Mouse (Mus musculus) layer of hippocampus, adult 9-11 months (tissue): ENCODE results near the gene Dpf3.

ENCODE experiments used
- DNase-seq: peaks from one replicate; pipeline ENCODE4 v3.0.0; 2022

Dpf3 gene

DNA sequence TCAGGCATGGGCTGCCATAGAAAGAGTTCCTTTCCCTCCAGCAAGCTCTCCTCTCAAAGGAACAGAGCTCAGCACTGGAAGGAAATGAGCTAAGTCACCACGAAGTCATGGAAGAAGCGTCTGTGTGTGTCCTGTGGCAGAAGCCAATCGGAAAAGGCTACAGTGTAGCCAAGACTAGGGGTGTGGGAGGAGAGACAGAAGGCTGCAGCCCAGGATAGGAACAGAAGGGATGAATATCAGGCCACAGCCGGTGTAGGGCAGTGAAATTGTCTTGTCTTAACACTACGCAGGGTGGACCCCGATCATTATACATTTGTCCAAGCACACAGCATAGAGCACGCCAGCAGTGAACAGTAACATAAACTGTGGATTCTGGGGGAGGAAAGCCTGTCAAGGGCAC, 157.5 kb downstream of the Dpf3 start:
- DNase-seq: peak; percentile 15

DNA sequence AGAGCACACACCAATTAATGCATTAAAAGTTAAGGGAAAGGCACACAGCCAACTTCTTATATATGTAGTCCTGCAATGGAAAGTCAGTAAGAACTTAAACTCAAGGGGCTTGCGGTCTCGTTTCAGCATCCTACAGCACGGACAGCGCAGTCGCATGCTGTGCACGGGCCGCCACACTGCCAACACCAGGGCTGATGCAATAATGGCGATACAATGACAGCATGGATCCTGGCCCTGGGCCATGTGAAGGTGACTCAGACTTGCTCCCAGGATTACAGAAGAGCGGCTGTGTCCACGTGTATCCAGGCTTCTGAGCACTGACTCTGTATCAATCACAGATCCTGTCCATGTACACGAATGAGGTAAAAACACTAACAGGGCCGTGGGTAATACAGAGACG, 158.6 kb downstream of the Dpf3 start:
- DNase-seq: no peak

DNA sequence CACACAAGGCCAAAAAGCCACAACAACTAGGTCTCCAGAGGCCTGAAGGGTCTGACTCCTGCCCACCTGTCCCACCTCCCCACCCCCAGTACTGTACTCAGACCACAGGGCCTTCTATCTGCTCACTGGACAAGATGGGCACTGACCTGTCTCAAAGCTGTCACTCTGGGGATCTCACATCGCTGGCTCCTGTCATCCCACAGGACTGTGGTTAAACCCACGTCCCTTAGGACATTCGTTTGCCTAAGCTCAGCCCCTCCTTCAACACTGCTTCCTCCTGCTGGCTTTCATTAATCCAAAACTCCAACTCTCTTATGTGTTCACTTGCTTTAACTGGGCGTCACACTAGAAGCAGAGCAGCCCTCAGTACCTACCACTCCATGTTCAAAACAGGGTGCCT, 159.0 kb downstream of the Dpf3 start:
- no peak for DNase-seq

DNA sequence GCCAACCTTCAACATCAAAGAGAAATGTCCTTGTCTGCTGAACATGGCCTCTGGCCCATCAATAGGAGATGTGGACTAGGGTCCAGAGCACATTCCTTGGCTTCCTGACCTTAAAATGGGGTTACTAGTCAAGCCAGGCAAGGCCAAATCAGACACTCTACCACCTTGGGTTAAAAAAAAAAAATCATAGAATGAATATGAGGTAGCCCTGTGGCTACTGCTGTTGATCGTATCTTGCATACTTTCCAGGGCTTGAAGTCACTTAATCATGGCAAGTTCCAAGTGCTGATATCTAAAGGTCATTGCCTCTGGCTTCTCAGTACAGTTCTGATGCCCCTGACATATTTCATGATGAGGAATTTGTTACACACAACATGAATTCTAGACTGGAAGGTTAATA, 160.1 kb downstream of the Dpf3 start:
- DNase-seq: no peak

DNA sequence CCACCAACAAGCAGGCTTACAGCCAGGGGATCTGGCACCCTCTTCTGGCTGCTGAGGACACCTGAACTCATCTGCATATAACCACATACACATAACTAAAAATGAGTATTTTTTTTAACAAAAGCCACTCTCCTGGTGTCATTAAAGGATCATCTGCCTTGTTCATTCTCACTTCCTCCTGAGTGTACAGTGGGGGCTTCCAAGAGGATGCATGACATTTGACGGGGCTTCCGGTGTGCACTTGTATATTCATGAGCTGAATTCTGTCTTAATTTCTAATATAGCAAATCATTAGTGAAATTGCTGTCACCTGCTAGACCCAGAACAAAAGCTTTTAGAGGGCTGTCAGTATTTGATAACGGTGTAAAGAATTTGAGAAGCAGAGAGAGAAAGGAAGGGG, 166.8 kb downstream of the Dpf3 start:
- no peak for DNase-seq

DNA sequence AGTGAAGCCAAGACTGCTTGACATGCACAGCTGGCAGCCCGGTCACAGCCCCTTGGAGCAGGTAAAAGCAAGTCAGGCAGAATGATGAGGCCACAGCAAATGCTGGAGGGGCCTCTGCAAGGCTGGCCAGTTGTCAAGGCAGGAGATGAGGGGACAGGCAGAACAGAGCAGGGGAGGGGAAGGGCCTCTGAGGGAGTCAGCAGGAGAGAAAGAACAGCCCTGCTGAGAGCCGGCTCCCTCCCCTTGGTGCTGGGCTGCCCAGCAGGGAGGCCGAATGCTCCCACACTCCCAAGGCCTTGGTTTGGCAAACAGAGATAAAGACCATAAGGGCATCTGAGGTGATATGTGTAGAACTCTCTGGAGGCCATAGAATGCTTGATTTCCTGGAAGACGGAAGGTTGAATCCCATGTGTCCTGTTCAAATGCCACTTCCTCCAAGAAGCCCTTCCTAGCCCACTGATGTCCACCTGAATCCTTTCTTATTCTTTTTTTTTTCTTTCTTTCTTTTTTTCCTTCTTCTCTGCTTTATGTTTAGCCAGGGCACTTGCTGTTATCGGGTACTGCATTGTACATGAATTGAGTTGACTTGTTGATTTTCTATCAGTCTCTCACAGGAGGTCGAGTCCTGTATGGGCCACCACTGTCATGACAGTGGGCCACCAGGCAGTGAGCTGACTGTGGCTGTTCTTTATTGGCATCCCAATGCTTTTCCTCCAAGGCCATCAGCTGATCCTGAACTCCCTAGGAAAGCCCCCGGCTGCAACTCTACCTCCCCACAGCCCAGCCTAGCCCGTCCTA, 169.7 kb downstream of the Dpf3 start:
- DNase-seq: no peak

DNA sequence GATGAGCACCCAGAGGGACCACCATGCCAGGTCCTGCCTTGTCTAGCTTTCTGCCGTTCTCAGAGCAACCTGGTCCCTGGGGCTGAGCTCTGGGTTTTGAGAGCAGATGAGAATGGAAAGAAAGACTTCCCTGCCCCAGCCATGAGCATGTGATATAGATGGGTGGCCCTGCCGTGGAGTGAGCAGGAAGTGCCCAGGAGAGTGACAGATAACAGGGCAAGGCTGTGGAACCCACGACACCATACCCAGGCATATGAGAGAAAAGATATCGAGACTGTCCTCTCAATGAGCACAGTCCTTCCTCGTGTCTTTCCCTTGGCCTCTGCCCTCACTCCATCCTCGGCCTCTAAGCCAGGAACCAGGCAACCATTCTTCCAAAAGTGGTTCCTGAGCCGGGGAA, 172.8 kb downstream of the Dpf3 start:
- DNase-seq: no peak

DNA sequence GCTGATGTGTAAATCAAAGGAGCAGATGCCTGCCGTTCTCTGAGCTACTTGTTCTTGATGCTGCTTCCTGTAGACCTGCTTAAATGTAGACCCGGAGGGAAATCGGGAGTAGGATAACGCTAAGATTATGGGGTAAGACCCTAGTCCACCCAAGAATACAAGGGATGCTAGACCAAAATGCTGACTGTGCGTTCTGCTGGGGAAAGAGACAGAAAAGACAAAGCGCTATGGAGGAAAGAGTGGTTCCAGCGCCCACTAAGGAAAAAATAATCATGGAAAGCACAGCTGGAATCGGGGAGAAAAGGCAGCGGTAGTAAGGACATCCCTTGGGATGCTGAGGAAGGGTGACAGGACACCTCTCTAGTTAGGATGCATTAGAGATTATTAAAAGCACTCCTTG, 174.7 kb downstream of the Dpf3 start:
- no peak for DNase-seq

DNA sequence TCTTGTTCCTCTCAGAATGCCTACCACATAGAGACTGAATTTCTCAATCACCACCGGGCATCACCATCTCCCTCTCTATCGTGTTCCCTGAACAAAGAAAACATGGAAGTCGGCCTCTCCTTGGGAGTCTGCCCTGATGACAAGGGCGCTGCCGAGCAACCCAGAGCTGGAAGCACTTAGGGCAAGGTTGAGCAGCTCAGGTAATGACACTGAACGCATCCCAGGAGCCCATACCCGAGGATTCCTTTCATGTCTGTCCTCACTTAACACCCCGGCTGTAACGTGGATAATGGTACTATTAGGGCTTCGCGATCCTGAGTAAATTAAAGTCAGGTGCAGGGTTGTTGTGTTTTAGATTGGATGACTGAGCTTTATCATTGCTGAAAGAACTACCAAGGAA, 176.9 kb downstream of the Dpf3 start:
- no peak for DNase-seq

DNA sequence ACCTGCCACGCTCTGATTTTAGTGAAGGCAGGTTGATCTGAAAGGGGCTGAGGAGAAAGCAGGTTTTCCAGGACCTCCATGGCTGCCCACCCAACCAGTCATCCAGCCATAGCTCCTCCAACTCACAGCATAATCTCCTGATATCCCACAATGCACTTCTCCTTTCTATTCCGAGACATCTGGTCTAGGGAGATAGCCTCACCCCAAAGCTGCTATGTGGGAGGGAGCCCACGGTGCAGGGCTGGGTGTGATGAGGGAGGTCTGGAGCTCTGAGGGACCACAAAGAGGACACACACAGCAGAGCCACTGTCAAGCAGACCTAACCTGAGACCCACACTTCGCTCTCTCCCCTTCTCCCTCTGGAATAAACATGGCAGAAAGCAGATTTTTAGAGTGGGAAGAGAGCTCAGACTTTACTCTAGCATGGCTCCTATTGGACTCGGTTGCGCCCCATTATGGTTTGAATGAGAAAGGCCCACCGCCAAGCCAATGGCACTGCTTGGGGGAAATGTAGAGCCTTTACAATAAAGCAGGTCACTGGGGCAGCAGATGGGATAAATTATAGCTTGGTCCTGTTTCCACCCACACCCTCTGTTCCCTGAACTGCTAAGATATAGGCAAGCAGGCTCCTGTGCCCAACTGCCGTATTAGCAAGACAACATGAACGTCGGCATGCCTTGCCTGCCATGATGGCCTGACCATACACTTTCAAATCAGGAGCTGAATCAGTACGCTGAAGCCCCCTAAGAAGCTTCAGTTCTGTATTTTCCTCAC, 178.3 kb downstream of the Dpf3 start:
- DNase-seq: no peak

DNA sequence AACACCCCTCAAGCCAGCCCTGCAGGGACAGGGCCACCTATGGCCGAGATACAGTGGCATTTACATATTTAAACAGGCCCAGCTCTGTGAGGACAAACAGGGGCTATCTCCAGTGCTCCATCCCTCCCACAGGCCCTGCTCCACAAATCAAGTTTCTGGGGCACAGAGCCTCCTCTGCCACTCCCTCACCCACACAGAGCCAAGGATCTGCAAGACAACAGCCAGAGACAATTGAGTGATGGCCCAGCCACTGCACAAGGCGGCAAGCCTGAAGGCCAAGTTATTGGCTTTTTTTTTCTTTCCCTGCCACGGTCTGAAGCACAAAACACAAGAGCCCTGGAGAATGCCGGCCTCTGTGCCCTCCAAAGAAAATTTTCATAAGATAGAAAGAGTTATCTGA, 178.9 kb downstream of the Dpf3 start:
- no peak for DNase-seq

DNA sequence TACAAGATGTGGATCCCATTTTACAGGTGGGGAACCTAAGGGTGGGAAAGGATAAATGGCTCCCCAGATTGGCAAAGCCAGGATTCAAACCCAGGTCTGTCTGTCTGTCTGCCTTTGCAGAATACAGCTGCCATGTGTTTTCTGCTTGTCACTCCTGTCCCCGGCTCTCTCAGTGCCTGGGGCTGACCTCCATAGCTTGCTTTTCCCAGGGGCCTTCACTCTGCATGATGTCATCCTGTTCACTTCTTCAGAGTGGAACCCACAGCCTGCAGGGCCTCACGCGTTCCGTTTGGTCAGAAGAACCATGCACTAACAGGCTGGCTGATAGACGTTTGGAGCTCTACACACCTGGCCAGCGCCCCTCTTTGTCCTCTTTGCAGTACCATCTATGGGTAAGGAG, 184.3 kb downstream of the Dpf3 start:
- DNase-seq: no peak

DNA sequence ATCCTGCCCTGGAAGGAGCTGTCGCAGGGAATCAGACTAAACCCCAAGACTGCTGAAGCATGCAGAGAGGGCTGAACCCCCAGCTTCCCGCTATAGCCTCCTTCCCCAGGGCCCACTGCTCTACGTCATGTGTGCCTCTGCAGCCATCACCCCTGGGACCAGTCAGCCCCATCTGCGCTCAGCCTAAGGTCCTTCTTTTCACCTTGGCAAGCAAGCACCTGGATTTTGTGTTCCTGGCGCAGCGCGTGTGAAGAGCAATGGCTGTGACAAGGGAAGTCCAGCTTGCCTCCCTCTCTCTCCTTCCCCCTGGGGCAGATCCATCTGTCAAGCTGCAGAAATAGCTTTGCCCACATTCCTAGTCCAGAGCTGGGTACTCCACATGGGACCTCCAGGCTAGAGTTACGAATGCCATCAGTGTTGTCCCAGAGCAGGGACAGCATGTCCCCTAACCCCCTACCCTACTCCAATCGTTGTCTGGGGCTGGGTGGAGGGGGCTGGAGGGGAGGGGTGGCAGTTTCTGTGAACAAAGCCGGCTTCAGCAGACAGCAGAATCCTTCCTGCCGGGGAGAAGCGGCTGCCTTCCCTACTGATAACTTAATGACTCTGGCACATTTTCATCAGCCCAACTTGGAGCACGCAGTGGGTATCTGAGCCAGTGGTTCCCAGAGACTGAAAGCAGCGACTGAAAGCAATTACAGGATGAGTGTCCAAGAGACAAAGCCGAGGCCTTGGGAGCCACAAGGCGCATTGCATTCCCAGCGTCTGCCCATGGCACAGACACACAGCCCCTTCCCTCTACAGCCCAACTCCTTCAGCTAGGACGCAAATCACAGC, 185.0 kb downstream of the Dpf3 start:
- peak; percentile 20 for DNase-seq

DNA sequence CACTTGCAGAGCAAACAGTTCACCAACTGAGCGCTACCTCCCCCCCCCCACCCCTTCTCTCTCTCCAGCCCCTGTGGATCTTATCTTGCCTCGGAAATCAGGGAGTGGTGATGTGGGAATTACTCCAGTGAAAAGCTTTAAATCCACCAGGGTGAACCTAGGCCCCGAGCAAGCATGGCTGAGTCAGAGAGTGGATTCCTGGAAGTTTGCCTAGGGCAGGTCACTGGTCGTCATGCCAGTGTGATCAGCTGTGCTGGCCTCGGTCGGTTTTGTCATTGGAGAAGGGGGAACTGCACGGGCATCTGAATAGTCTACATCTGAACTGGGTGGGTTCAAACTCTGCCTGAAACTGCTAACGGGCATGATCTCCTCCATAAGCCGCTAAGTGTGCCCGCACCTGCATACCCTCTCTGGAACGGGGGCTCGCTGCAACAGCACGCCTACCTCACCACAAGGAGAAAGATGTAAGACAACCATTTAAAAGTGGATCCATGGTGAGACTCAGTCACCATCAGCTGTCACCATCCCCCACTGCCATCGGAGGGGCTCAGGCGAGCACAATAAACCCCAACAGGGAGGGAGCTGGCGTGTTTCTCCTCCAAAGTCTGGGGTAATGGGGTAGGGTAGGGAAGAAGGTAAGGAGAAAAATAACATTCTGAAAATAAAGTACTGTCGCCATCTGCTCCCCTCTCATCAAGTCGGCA, 185.7 kb downstream of the Dpf3 start:
- DNase-seq: no peak

DNA sequence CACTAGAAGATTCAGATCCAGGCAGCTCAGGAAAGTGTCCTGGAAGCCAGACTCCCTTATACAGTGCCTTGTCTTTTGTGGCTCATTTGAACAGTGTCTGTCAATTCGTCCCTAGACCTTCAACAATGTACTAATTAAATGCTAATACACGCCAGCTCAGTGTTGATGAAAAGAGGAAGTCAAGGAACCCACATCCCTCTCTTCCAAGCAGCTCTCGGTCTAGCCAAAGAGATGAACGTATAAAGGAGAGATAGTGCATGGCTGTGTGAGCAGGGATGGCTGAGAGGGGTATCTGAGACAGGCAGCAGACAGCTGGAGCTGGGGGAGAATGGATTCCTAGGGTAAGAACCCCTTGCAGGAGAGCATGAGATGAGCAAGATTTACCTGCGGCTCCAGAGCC, 189.2 kb downstream of the Dpf3 start:
- DNase-seq: no peak

DNA sequence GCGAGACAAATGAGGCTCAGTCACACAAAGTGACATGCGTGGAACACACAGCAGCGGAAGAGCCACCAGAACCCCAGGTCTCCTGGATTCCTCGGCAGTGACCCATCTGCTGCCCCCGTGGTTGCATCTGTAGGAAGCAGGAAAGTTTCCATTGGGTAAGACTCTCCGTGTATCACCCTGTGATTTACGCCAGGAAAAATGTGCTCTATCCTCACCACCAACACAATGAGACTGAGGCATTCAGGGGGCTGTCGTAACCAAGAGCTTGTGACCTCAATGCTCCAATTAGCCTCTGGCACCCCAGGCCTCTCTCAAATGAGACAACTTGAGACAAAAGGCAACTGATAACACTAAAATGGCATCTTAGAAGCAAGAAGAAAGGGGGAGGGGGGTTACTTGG, 192.5 kb downstream of the Dpf3 start:
- DNase-seq: no peak

DNA sequence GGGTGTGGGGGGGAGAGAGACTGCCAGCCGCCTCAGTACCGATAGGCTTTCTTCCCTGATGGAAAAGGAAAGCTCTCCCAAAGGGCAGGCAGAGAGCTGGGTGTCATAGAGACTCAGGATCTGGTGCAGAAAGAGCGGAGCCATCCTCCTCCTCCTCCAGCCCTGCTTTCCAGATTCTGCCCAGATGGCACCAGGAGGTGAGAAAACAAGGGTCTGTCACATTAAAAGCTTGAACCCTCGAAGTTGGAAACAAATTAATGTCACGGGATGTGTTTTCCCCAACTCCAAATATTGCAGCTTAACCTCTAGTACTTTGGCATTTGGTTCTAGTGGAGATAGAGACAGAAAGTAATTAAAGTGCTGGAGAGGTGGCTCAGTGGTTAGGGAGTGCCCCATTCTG, 195.6 kb downstream of the Dpf3 start:
- peak; percentile 41 for DNase-seq

DNA sequence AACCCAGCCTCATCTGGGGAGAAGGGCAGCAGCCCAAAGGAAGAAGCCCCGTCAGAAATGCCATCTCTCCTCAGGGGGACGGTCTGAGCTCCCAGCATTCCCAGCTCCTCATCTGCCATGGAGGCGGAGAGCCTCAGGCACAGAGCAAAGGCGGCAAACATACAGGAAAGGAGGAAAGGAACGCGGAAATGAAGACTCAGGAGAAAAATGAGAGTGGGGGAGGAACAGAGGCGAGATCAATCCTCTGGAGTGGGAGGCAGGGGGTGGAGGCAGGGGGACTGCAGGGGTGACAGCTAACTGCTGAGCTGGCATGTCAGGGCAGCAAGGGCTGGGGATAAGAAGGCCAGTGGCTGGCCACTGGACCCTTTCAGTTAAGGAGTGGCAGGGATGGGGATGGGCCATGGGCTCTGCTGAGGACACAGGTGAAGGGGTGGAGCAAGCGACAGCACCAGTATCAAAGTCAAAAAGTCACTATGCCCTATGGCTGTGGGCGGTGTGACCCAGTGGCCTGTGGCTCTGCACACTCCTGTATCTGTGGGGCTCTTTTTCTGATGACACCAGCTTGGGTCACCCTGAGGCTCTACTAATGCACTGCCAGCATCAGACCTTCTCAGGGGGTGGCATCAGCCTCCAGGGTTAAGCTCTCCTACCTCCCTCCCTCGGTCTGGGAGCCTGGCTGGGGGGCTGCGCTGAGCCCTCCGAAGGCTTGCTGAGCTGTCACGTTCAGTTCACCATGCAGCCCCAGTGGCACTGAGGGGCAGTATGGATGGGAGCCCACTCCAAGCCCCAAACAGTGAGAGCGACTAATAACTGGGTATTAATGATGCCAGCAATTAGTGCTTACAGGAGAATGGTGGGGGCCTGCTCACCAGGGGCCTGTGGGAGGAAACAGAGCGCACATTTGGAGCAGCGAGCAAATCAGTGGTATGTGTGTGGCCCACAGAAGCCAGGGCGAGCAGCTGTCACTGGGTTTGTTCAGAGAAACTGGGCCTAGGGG, 200.7 kb downstream of the Dpf3 start:
- DNase-seq: peak; percentile 75

DNA sequence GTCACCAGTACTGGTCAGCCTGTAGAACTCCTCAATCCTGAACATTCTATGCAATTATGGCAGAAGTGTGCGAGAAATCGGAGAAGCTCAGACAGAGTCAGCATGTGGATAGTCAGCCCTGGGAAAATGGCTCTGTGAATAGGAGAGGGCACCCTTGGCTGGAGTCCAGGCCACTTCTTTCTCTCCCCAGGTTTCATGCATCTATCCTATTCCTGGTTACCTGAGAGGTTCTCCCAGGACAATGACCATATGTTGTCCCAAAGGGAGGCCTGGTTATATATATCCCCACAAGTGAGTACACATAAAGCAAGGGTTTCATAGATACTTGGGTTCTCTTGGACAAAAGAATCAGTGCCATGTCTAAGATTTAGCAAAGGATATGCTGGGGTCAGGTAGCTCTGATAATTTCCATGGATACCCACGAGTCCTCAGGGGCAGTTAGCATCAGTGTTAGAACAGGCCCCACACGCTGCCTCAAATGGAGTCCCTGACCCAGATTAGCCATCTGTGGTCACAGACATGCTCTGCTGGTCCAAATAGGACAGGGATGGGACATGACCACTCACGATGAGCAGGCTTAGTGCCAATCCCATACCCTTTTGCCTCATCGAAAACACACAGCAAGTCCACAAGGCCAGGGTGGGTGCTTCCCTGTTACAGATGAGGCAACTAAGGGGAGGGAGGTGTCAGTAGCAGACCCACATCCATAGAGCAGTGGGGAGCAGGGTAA, 203.8 kb downstream of the Dpf3 start:
- no peak for DNase-seq

DNA sequence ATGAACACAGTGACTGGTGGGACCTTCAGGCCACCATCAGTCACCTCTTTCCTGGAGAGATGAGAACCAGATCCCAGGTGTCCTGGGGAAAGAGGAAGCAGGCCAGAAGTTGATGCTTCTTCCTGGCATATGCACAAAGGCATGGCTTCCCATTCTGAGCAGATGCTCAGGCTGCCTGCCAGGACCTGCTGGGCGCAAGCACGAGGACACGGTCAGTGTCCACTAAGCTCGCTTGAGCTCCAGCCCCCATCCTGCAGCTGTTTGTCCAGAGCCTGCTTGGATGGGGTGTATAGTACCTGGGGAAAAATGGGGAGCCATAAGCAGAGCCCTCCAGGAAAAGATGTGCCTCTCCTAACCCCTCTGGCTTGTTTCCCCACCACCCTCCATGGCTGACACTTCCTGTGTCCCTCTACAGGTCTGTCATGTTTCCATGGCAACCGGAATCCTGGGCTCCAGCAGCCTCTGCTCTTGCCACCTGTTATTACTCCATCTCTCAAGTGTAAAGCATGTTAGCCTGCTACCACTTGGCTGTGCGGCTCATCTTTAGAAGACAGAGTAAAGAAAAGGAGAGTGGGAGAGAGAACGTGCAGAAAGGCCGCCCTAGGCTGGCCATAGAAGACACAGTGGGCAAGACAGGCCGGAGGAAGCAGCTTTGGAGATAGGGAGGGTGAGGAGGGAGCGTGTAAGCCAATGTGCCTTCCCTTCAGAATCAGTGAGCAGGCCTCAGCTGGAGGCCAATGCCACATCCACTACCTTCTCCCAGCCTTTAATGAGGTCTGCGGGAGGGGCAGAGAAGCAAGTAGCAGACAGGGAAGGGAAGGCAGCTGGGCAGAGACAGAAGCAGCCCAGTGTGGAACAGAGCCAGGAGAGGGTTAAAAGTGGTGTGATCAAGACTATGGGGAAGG, 209.7 kb downstream of the Dpf3 start:
- DNase-seq: peak; percentile 34
